Mouse (Mus musculus) kidney, embryonic 14.5 days (tissue): ENCODE data around the gene 2310050C09Rik. TPM values are rescaled to one million over a fixed set of nuclear protein-coding genes. Genes with fewer than 3 reads are reported as not detected.

Source experiments
- ATAC-seq: fragments of 200-750 bp; cut with Nextera tagmentation; 2 replicates; pipeline ENCODE4 v1.8.0; 2017; ENCODE audit warnings: moderate number of reproducible peaks, mild to moderate bottlenecking, moderate TSS enrichment, moderate library complexity; ENCODE audit not compliant: low FRiP score, low TSS enrichment
- H3K27ac ChIP-seq: fragments of 300-500 bp; sonication (generic); 2 replicates; pipeline ENCODE4 v1.5.1; 2014; ENCODE audit warnings: low read depth, mild to moderate bottlenecking, low read length, moderate library complexity, mixed read lengths
- H3K27me3 ChIP-seq: fragments of 300-500 bp; sonication (generic); 2 replicates; pipeline ENCODE4 v1.6.1; 2014; ENCODE audit warnings: mild to moderate bottlenecking, low read length; ENCODE audit not compliant: control insufficient read depth, insufficient read depth
- H3K36me3 ChIP-seq: fragments of 300-500 bp; sonication (generic); 2 replicates; pipeline ENCODE4 v1.6.1; 2014; ENCODE audit warnings: low read length, mixed read lengths; ENCODE audit not compliant: control insufficient read depth, insufficient read depth
- H3K4me1 ChIP-seq: fragments of 300-500 bp; sonication (generic); 2 replicates; pipeline ENCODE4 v1.6.1; 2014; ENCODE audit warnings: low read length, mixed read lengths; ENCODE audit not compliant: control insufficient read depth, insufficient read depth
- H3K4me2 ChIP-seq: fragments of 300-500 bp; sonication (generic); replicated peaks from 2 replicates; pipeline ENCODE4 v1.6.1; 2014; ENCODE audit warnings: low read depth, mild to moderate bottlenecking, low read length
- H3K4me3 ChIP-seq: fragments of 300-500 bp; sonication (generic); 2 replicates; pipeline ENCODE4 v1.5.1; 2014; ENCODE audit warnings: mild to moderate bottlenecking, low read length
- H3K9ac ChIP-seq: fragments of 300-500 bp; sonication (generic); 2 replicates; pipeline ENCODE4 v1.6.1; 2014; ENCODE audit warnings: low read depth, mild to moderate bottlenecking, low read length, moderate library complexity
- H3K9me3 ChIP-seq: fragments of 300-500 bp; sonication (generic); 2 replicates; pipeline ENCODE4 v1.6.1; 2016; ENCODE audit warnings: low read length; ENCODE audit not compliant: control insufficient read depth
- WGBS: fragments of 180-500 bp; shearing (Covaris S2); extraction: QIAGEN DNeasy Blood & Tissue Kit; methylation state at CpG from one replicate; pipeline ENCODE4 v1.1.7; 2014; 5-methylcytosine and 5-hydroxymethylcytosine counted together
- polyA plus RNA-seq: library from polyadenylated mRNA; unstranded; fragments of >200 nt; fragmentation: Nextera tagmentation; extraction: Ambion mirVana; gene quantifications from 2 replicates; pipeline ENCODE4 v1.2.1, GENCODE M21; 2014

2310050C09Rik gene
- not detected in 2 replicates for polyA plus RNA-seq

DNA sequence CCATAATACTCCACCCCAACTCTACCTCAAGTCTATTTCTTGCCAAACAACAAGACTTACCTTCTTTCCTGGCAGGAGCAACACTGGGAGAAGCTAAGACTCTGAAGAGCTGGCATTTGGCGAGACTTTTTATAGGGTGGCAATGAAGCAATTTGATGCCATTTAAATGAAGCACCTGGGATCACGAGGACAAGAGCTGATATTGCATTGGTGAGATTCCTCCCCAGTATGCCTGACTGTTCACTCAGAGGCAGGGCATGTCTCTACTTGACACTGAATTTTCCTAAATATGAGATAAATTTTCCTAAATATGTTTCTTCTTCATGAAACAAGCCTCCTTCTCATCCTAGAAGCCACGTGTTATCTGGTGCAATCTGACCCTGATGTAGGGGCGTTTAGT, at the start of gene 2310050C09Rik:
2310050C09Rik (minus strand) TSS at position 101 of the 400 bp plus-strand sequence.
- Histone ChIP-seq H3K4me2 (no peak within 1 kb of the TSS), H3K9me3 (no peaks in the 10 kb centered on the region), H3K4me3 (no peak within 1 kb of the TSS), H3K27ac (no peak within 1 kb of the TSS), H3K36me3 (no peaks in the 10 kb centered on the region), H3K4me1 (no peaks in the 10 kb centered on the region), H3K27me3 (no peaks in the 10 kb centered on the region), H3K9ac (no peak within 1 kb of the TSS)
- ATAC-seq, result no peak
- 71% methylated on average over 4 of the region's 4 CpGs for WGBS

DNA sequence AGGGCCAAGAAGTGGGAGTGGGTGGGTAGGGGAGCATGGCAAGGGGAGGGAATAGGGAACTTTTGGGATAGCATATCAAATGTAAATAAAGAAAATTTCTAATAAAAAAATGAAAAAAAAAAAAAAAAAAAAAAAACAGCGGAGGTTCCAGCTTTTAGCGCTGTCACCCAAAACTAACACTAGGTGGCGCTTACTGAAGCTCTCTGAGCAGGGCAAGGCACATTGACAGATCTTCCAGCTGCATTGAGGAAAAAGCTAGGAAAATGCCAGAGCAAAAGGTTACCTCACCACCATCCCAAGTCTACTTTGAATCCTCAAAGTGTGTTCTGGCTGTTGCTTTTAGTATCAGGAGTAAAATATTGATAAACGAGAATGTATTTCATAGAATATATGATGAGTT, 37.6 kb upstream of the 2310050C09Rik start:
- no peaks in the 10 kb centered on the region for H3K27me3 ChIP-seq
- 25% methylated on average over 4 of the region's 4 CpGs for WGBS
- ATAC-seq, result no peak
- H3K36me3 ChIP-seq, result no peaks in the 10 kb centered on the region
- H3K27ac ChIP-seq, result no peak overlapping the region
- no peaks in the 10 kb centered on the region for H3K4me1 ChIP-seq
- H3K4me3 ChIP-seq, result no peak overlapping the region
- H3K9ac ChIP-seq, result no peak overlapping the region
- no peak overlapping the region for H3K4me2 ChIP-seq
- H3K9me3 ChIP-seq, result no peaks in the 10 kb centered on the region

DNA sequence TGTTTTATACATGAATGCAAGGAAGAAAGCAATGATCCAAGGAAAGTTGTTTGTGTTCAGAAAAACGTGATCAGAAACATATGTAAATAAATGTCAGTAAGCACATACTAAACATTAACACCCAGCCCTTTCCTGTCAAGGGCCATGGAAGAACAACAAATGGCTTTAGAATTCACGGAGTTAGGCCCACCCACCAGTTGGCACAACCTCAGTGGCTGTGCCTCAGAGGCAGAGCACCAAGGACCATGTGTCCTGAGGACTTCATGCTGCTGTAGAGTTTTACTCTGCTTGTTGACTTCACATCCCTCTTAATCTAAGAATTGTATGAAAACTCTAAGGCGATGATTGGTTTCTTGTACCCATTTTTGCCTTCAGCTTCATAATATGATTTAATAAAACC, 35.2 kb upstream of the 2310050C09Rik start:
- no peak for ATAC-seq
- no peaks in the 10 kb centered on the region for H3K4me1 ChIP-seq
- no peaks in the 10 kb centered on the region for H3K36me3 ChIP-seq
- no peak overlapping the region for H3K4me3 ChIP-seq
- 48% methylated on average over 3 of the region's 3 CpGs for WGBS
- H3K27ac ChIP-seq, result no peak overlapping the region
- no peak overlapping the region for H3K4me2 ChIP-seq
- H3K27me3 ChIP-seq, result no peaks in the 10 kb centered on the region
- no peak overlapping the region for H3K9ac ChIP-seq
- H3K9me3 ChIP-seq, result no peaks in the 10 kb centered on the region

DNA sequence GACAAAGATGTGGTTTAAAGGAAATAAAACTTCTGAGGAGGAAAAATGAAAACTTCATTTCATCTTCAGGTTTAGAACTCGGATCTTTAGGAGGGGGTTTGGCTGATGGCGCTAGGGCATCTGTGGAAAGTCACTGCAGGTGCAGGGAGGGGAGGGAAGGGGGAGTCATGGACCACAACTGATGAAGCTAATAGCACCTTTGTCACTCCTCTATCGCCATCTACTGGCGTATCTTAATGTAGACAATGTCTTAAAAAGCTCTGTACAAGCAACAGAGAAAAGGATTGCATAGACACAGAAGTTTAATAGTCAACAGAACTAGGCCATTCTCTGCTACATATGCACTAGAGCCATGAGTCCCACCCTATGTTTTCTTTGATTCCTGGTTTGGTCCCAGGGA, 33.6 kb upstream of the 2310050C09Rik start:
- 35% methylated on average over 4 of the region's 4 CpGs for WGBS
- Histone ChIP-seq H3K4me3 (no peak overlapping the region), H3K9me3 (no peaks in the 10 kb centered on the region), H3K36me3 (no peaks in the 10 kb centered on the region), H3K4me2 (no peak overlapping the region), H3K27ac (no peak overlapping the region), H3K9ac (no peak overlapping the region), H3K4me1 (no peaks in the 10 kb centered on the region), H3K27me3 (no peaks in the 10 kb centered on the region)
- no peak for ATAC-seq

DNA sequence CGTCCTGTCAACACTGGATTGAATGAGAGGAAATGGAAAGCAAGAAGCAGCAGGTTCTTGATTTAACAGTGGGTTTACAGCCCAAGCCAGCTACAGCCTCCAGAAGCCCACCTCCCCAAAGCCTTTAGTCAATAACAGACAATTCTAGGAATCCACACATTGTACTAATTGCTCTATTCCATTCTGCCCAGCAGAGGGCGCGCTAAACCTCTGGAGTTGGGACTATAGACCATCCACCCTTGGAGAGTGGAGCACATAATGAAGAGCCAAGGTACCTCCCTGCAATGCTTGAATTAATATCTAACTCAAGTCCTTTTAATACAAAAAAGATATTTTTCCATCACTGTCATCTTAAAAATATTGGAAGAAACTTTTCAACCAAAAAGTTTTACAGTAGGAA, 33.0 kb upstream of the 2310050C09Rik start:
- H3K4me2 ChIP-seq, result no peak overlapping the region
- no peaks in the 10 kb centered on the region for H3K27me3 ChIP-seq
- H3K36me3 ChIP-seq, result no peaks in the 10 kb centered on the region
- no peaks in the 10 kb centered on the region for H3K4me1 ChIP-seq
- no peak overlapping the region for H3K4me3 ChIP-seq
- 24% methylated on average over 3 of the region's 3 CpGs for WGBS
- no peaks in the 10 kb centered on the region for H3K9me3 ChIP-seq
- H3K9ac ChIP-seq, result no peak overlapping the region
- H3K27ac ChIP-seq, result no peak overlapping the region
- no peak for ATAC-seq

DNA sequence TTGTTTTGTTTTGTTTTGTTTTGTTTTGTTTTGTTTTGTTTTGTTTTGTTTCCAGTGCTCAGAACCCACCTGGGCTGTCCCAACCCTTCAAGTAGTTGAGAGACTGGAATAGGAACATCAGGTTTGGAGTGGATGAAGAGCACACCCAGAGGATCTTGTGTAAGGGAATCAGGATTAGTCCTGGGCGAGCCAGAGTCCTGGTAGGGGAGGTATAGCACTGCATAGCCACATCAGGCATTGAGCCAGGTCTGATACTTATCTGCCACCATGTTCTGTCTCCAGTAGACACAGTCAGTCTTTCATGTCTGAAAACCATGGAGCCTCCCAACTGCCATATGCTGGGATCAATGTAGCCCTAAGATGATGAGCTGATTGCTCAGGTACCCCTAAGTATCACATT, 24.5 kb upstream of the 2310050C09Rik start:
- H3K4me3 ChIP-seq, result no peak overlapping the region
- no peaks in the 10 kb centered on the region for H3K36me3 ChIP-seq
- no peak overlapping the region for H3K4me2 ChIP-seq
- WGBS, result 65% methylated on average over 1 of the region's 1 CpGs
- H3K27me3 ChIP-seq, result no peaks in the 10 kb centered on the region
- H3K9ac ChIP-seq, result no peak overlapping the region
- ATAC-seq, result no peak
- no peaks in the 10 kb centered on the region for H3K4me1 ChIP-seq
- no peak overlapping the region for H3K27ac ChIP-seq
- H3K9me3 ChIP-seq, result no peaks in the 10 kb centered on the region

DNA sequence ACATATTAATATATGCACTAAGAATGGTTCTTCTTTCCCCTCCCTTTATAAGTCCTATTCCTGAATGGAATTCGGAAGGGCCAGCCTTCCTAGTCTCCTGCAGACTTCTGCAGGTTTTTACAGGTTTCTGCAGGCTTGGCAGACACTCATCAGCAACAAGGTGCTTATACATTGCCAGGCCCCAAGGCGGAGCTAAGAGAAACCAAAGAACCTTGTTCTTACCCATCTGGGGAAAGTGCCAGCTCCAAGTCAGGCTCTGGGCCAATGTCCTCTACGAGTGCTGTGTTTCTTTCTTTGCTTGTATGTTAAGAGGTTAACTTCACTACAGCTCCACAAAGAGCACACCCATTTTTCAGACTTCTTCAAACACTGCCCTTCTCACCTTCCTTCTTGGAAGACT, 24.0 kb upstream of the 2310050C09Rik start:
- Histone ChIP-seq H3K4me3 (no peak overlapping the region), H3K9me3 (no peaks in the 10 kb centered on the region), H3K36me3 (no peaks in the 10 kb centered on the region), H3K27me3 (no peaks in the 10 kb centered on the region), H3K27ac (no peak overlapping the region), H3K9ac (no peak overlapping the region), H3K4me2 (no peak overlapping the region), H3K4me1 (no peaks in the 10 kb centered on the region)
- 67% methylated on average over 3 of the region's 3 CpGs for WGBS
- no peak for ATAC-seq

DNA sequence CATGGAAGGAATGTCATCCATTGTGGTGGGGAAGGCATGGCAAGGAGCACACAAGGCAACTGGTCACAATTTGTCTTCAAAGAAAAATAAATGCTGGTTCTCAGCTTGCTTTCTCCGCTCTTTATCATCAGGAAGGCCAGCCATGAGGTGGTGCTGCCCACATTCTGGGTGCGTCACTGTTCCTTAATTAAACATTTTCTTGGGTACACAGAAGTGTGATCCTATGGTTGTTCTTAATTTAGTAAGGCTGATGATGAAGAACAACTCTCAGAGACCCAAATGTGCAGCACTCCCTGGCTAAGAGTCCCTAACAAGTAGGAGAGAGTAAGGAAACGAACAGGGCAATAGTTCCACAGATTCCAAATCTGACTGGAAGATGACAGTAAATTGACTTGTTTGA, 4.2 kb upstream of the 2310050C09Rik start:
- H3K9me3 ChIP-seq, result no peaks in the 10 kb centered on the region
- no peaks in the 10 kb centered on the region for H3K4me1 ChIP-seq
- H3K4me2 ChIP-seq, result no peak overlapping the region
- no peaks in the 10 kb centered on the region for H3K27me3 ChIP-seq
- no peak overlapping the region for H3K4me3 ChIP-seq
- ATAC-seq, result no peak
- H3K9ac ChIP-seq, result no peak overlapping the region
- WGBS, result 90% methylated on average over 3 of the region's 3 CpGs
- no peak overlapping the region for H3K27ac ChIP-seq
- no peaks in the 10 kb centered on the region for H3K36me3 ChIP-seq

DNA sequence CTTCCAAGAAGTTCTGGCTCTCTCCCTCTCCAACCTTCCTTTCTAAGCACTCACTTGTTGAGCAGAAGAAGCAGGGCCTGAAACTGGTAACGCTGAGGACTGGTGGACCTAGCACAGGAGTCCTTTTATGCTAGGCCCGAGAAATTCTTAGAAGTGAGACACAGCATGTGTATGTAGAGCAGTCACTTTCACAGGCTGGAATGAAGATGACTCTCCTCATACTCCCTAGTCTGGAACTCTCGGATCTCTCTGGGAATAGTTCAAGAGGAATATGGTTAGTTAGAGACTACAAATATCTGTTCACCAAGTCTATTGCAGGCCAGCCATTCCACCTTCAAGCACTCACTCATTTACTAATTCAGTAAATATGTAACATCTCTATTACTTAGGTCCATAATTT, 18.8 kb downstream of the 2310050C09Rik start, which contains the start of gene Lce1l:
Lce1l (minus strand) TSS at position 101 of the 400 bp plus-strand sequence.
- no peak within 1 kb of the TSS for H3K4me2 ChIP-seq
- H3K36me3 ChIP-seq, result no peaks in the 10 kb centered on the region
- no peak within 1 kb of the TSS for H3K9ac ChIP-seq
- H3K4me3 ChIP-seq, result no peak within 1 kb of the TSS
- no peaks in the 10 kb centered on the region for H3K27me3 ChIP-seq
- ATAC-seq, result no peak
- no peaks in the 10 kb centered on the region for H3K9me3 ChIP-seq
- WGBS, result 86% methylated on average over 3 of the region's 3 CpGs
- no peaks in the 10 kb centered on the region for H3K4me1 ChIP-seq
- no peak within 1 kb of the TSS for H3K27ac ChIP-seq

DNA sequence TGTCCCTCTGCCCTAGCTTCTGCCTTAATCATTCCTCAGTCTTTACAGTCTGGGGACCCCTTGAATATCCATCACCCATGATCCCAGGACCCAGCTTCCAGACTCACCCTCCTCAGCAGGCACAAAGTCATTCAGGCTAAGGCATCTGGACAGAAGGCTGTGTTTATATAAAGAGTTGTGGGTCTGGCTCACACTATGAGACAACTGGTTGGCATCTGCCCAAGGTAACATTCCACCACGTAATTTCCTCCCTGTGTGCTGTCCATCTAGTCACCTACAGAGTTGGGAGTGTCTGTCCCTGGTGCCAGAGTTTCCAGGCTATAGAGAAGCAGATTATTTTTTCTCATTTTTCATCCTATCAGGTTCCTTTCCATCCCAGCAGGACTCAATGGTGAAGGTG, 42.9 kb downstream of the 2310050C09Rik start, which contains the start of gene Kprp:
Kprp (minus strand) TSS at position 140 of the 400 bp plus-strand sequence.
- no peak within 1 kb of the TSS for H3K4me3 ChIP-seq
- 54% methylated on average over 1 of the region's 1 CpGs for WGBS
- no peak within 1 kb of the TSS for H3K9ac ChIP-seq
- H3K4me2 ChIP-seq, result no peak within 1 kb of the TSS
- H3K4me1 ChIP-seq, result no peaks in the 10 kb centered on the region
- no peaks in the 10 kb centered on the region for H3K27me3 ChIP-seq
- ATAC-seq, result no peak
- no peak within 1 kb of the TSS for H3K27ac ChIP-seq
- H3K9me3 ChIP-seq, result no peaks in the 10 kb centered on the region
- no peaks in the 10 kb centered on the region for H3K36me3 ChIP-seq
